Mouse (Mus musculus): ENCODE results near the gene Uba6. TPM values are rescaled to one million over a fixed set of nuclear protein-coding genes. Genes with fewer than 3 reads are reported as not detected.

Uba6 gene
- polyA plus RNA-seq, 1 experiment from 2014 or later: 4.0 TPM

- no peak overlapping the region for H3K4me3 ChIP-seq (ENCODE audit: low read depth, low read length)
- TF ChIP-seq CTCF (IDR thresholded peaks at IDR 0.05; ENCODE audit: low read depth) (no peak), EP300 (optimal IDR thresholded peaks at IDR 0.05) (no peak)
- ATAC-seq (ENCODE audit: low FRiP score, low TSS enrichment) (no peak), DNase-seq (ENCODE audit: low spot score) (no peak)
- H3K4me2 ChIP-seq (replicated peaks; ENCODE audit: low read depth): no peak overlapping the region
- no peaks in the 10 kb centered on the region for H3K27me3 ChIP-seq (ENCODE audit: control insufficient read depth, insufficient read depth, low read length)
- H3K9ac ChIP-seq (ENCODE audit: low read length): no peak overlapping the region
- H3K9me3 ChIP-seq (ENCODE audit: control insufficient read depth, low read length): no peaks in the 10 kb centered on the region
- 88% methylated on average over 2 of the region's 2 CpGs for WGBS
- H3K36me3 ChIP-seq (ENCODE audit: control insufficient read depth, insufficient read depth, low read length): no peaks in the 10 kb centered on the region
- no peaks in the 10 kb centered on the region for H3K4me1 ChIP-seq (replicated peaks; ENCODE audit: control insufficient read depth, insufficient read depth)
- no peak overlapping the region for H3K27ac ChIP-seq (replicated peaks)
Observed at GRCm38 (mm10) chr5:86113037-86113436, 59.6 kb downstream of the Uba6 start.

GRCm38 (mm10) chr5:86111074-86111473 is 61.5 kb downstream of the Uba6 start:
- TF ChIP-seq CTCF (IDR thresholded peaks at IDR 0.05; ENCODE audit: low read depth) (no peak), EP300 (optimal IDR thresholded peaks at IDR 0.05) (no peak)
- ATAC-seq (ENCODE audit: low FRiP score, low TSS enrichment): no peak

DNA sequence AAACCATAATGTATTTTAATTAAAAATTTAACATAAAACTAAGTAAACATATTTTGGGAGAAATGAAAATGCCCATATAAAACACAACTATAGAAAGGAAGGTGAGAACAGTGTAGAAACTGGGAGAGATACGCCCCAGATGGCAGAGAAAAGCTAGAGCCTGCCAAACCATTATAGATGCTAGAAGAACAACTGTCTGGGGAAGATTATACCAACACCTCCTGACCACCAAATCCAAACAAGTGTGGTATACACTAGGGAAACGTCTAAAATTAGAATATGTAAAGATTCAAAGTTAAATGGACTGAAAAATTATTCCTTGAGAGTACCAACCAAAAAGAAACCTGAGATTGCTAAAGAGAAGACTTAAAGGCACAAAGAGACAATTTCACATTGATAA is 66.0 kb downstream of the Uba6 start:
- Histone ChIP-seq H3K9ac (ENCODE audit: low read length) (no peak overlapping the region), H3K27me3 (ENCODE audit: control insufficient read depth, insufficient read depth, low read length) (no peaks in the 10 kb centered on the region), H3K9me3 (ENCODE audit: control insufficient read depth, low read length) (no peaks in the 10 kb centered on the region), H3K4me2 (replicated peaks; ENCODE audit: low read depth) (no peak overlapping the region), H3K27ac (replicated peaks) (no peak overlapping the region), H3K4me1 (replicated peaks; ENCODE audit: control insufficient read depth, insufficient read depth) (no peaks in the 10 kb centered on the region), H3K36me3 (ENCODE audit: control insufficient read depth, insufficient read depth, low read length) (no peaks in the 10 kb centered on the region), H3K4me3 (ENCODE audit: low read depth, low read length) (no peak overlapping the region)
- TF ChIP-seq EP300 (optimal IDR thresholded peaks at IDR 0.05) (no peak), CTCF (IDR thresholded peaks at IDR 0.05; ENCODE audit: low read depth) (no peak)
- DNase-seq (ENCODE audit: low spot score) (no peak), ATAC-seq (ENCODE audit: low FRiP score, low TSS enrichment) (no peak)
- 73% methylated on average over 2 of the region's 2 CpGs for WGBS

More at GRCm38 (mm10) chr5:86111074-86111473, 61.5 kb downstream of the Uba6 start:
- whole genome bisulfite sequencing: 90% methylated on average over 1 of the region's 1 CpGs
- no peak for DNase-seq (ENCODE audit: low spot score)
- no peaks in the 10 kb centered on the region for H3K4me1 ChIP-seq (replicated peaks; ENCODE audit: control insufficient read depth, insufficient read depth)
- no peaks in the 10 kb centered on the region for H3K36me3 ChIP-seq (ENCODE audit: control insufficient read depth, insufficient read depth, low read length)
- no peak overlapping the region for H3K4me2 ChIP-seq (replicated peaks; ENCODE audit: low read depth)
- no peak overlapping the region for H3K9ac ChIP-seq (ENCODE audit: low read length)
- no peaks in the 10 kb centered on the region for H3K9me3 ChIP-seq (ENCODE audit: control insufficient read depth, low read length)
- no peak overlapping the region for H3K27ac ChIP-seq (replicated peaks)
- no peaks in the 10 kb centered on the region for H3K27me3 ChIP-seq (ENCODE audit: control insufficient read depth, insufficient read depth, low read length)
- no peak overlapping the region for H3K4me3 ChIP-seq (ENCODE audit: low read depth, low read length)

DNA sequence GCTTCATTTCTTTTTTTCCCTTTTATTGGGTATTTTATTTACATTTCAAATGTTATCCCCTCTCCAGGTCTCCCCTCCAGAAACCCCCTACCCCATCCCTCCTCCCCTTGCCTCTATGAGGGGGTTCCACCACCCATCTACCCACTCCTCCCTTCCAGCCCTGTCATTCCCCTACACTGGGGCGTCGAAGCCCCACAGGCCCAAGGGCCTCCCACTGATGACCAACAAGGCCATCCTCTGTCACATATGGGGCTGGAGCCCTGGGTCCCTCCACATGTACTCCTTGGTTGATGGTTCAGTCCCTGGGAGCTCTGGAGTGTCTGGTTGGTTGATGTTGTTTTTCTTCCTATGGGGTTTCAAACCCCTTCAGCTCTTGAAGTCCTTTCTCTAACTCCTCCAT is 70.4 kb downstream of the Uba6 start:
- Histone ChIP-seq H3K4me1 (replicated peaks; ENCODE audit: control insufficient read depth, insufficient read depth) (no peaks in the 10 kb centered on the region), H3K4me3 (ENCODE audit: low read depth, low read length) (no peak overlapping the region), H3K9me3 (ENCODE audit: control insufficient read depth, low read length) (no peaks in the 10 kb centered on the region), H3K27ac (replicated peaks) (no peak overlapping the region), H3K4me2 (replicated peaks; ENCODE audit: low read depth) (no peak overlapping the region), H3K27me3 (ENCODE audit: control insufficient read depth, insufficient read depth, low read length) (no peaks in the 10 kb centered on the region), H3K36me3 (ENCODE audit: control insufficient read depth, insufficient read depth, low read length) (no peaks in the 10 kb centered on the region), H3K9ac (ENCODE audit: low read length) (no peak overlapping the region)
- 100% methylated on average over 2 of the region's 2 CpGs for WGBS
- ATAC-seq (ENCODE audit: low FRiP score, low TSS enrichment): no peak
- TF ChIP-seq CTCF (IDR thresholded peaks at IDR 0.05; ENCODE audit: low read depth): no peak
- TF ChIP-seq EP300 (optimal IDR thresholded peaks at IDR 0.05): no peak
- DNase-seq (ENCODE audit: low spot score): no peak

- Histone ChIP-seq H3K9ac (ENCODE audit: low read length) (no peak overlapping the region), H3K9me3 (ENCODE audit: control insufficient read depth, low read length) (no peaks in the 10 kb centered on the region), H3K4me3 (ENCODE audit: low read depth, low read length) (no peak overlapping the region), H3K27ac (replicated peaks) (no peak overlapping the region), H3K36me3 (ENCODE audit: control insufficient read depth, insufficient read depth, low read length) (no peaks in the 10 kb centered on the region), H3K4me2 (replicated peaks; ENCODE audit: low read depth) (no peak overlapping the region), H3K4me1 (replicated peaks; ENCODE audit: control insufficient read depth, insufficient read depth) (no peaks in the 10 kb centered on the region), H3K27me3 (ENCODE audit: control insufficient read depth, insufficient read depth, low read length) (no peaks in the 10 kb centered on the region)
- TF ChIP-seq EP300 (optimal IDR thresholded peaks at IDR 0.05) (no peak), CTCF (IDR thresholded peaks at IDR 0.05; ENCODE audit: low read depth) (no peak)
- ATAC-seq (ENCODE audit: low FRiP score, low TSS enrichment): no peak
- no peak for DNase-seq (ENCODE audit: low spot score)
- WGBS: 73% methylated on average over 3 of the region's 3 CpGs
Observed at GRCm38 (mm10) chr5:86100621-86101020, 72.0 kb downstream of the Uba6 start.

DNA sequence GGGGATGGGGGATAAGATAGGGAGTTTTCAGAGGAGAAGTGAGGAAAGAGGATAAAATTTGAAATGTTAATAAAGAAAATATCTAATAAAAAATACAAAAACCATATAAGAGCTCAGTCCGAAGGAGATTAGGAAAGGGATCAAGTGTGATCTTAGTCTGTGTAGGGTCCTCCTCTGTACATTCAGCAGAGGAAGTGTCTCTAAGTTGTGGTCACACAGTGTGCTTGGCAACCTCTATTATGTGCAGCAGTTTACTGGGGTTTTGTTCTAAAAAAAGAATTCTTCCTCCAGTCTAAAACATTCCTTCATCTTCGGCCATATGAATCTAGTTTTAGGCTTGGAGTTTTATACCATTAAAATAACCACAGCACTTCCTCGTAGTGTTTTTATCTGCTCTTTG is 73.6 kb downstream of the Uba6 start:
- Histone ChIP-seq H3K27me3 (ENCODE audit: control insufficient read depth, insufficient read depth, low read length) (no peaks in the 10 kb centered on the region), H3K36me3 (ENCODE audit: control insufficient read depth, insufficient read depth, low read length) (no peaks in the 10 kb centered on the region), H3K4me3 (ENCODE audit: low read depth, low read length) (no peak overlapping the region), H3K4me2 (replicated peaks; ENCODE audit: low read depth) (no peak overlapping the region), H3K9ac (ENCODE audit: low read length) (no peak overlapping the region), H3K27ac (replicated peaks) (no peak overlapping the region), H3K4me1 (replicated peaks; ENCODE audit: control insufficient read depth, insufficient read depth) (no peaks in the 10 kb centered on the region), H3K9me3 (ENCODE audit: control insufficient read depth, low read length) (no peaks in the 10 kb centered on the region)
- 81% methylated on average over 3 of the region's 3 CpGs for WGBS
- ATAC-seq (ENCODE audit: low FRiP score, low TSS enrichment): no peak
- DNase-seq (ENCODE audit: low spot score): no peak
- TF ChIP-seq EP300 (optimal IDR thresholded peaks at IDR 0.05): no peak
- no peak for TF ChIP-seq CTCF (IDR thresholded peaks at IDR 0.05; ENCODE audit: low read depth)

Data from stomach, postnatal 0 days (tissue).